Mouse (Mus musculus) gonadal fat pad, adult 2 months (tissue): ENCODE results near the gene Olfr1404. TPM values are rescaled to one million over a fixed set of nuclear protein-coding genes. Genes with fewer than 3 reads are reported as not detected.
"Not testable (repeated sequence)": the region's sequence is repeated elsewhere in the genome, so short reads cannot be mapped to it uniquely, and the experiment has no call there.

ENCODE experiments used
- DNase-seq: peaks from one replicate; pipeline ENCODE4 v3.0.0-alpha.2; 2012; ENCODE audit warnings: low read depth
- polyA plus RNA-seq: library from polyadenylated mRNA; depleted of rRNA; stranded (reverse); fragments of >200 nt; gene quantifications from 2 replicates; pipeline ENCODE4 v1.2.3, GENCODE M21; 2012; rRNA removed

Olfr1404 gene
- not detected in 2 replicates for polyA plus RNA-seq

DNA sequence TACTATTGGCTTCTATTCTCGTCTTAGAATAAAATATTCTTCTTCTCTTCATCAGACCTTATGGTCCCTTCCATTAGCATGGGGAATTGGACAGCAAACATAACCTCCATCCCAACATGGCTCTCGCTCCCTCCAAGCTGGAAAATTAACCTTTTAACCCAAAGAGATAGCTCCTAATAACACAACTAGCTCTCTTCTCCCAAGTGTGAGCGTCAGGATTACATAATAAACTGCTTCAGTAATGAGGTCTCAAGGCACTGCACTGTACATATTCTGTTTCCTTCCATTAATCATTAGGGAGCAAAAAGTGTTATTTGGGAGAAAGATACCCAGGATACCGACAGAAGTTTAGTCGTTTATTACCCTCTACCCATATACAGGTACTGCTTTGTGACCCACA is at the start of gene Olfr1404:
Gene Olfr1404, plus strand, starts transcription at position 301 of the 400 bp plus-strand sequence.
- no peak for DNase-seq

- DNase-seq, result no peak
Observed at GRCm38 (mm10) chr1:173174154-173174842, 37.9 kb upstream of the Olfr1404 start.

DNA sequence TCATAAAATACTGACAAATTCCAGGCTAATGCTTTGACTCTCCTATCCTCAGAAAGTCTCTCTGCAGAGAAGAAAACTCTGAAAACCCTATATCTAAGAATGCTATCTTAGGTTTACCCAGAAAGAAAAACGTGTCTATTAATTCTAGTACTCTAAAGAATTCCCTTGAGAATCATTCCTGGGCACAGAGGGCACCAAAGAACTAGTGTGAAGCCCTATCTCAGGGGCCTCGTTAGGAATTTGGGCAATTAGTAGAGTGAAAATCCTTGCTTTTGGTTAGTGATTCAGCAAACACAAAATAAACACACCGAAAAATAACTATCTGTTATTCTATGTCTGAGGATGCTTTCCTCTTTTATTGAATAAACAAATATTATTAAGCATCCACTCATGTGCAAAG is 21.7 kb upstream of the Olfr1404 start, which contains the start of gene Olfr1406:
Gene Olfr1406, minus strand, starts transcription at position 101 of the 400 bp plus-strand sequence.
- no peak for DNase-seq

- DNase-seq, result no peak
Observed at GRCm38 (mm10) chr1:173192059-173192458, 20.1 kb upstream of the Olfr1404 start.

GRCm38 (mm10) chr1:173196359-173196758 is 15.8 kb upstream of the Olfr1404 start:
- DNase-seq, result no peak

GRCm38 (mm10) chr1:173197508-173197907 is 14.7 kb upstream of the Olfr1404 start, which contains the start of gene Olfr218:
Olfr218 (plus strand) TSS chr1:173197808.
- DNase-seq, result no peak

DNA sequence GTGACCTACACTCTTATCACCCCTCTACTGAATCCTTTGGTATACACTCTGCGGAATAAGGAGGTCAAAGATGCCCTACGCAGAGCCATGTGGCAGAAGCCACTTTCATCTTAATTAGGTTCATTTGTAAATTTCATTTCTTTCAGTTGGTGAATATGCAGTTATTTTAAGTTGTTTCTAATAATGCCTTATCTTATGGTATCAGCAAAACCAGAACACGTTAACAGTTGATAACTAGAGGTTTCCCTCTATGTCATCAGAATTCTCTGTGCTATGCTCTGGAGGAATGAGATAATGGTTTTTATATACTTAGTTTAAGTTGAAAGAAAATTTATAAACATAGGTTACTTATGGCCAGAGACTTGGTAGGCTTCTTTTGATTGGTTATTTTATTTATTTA is 4.3 kb downstream of the Olfr1404 start:
- no peak for DNase-seq

- DNase-seq, result no peak
Observed at GRCm38 (mm10) chr1:173227081-173227480, 14.9 kb downstream of the Olfr1404 start, which contains the start of gene Fcer1a. Fcer1a (minus strand) TSS chr1:173227214.

GRCm38 (mm10) chr1:173237004-173237403 is 24.8 kb downstream of the Olfr1404 start:
- not testable (repeated sequence) for DNase-seq

DNA sequence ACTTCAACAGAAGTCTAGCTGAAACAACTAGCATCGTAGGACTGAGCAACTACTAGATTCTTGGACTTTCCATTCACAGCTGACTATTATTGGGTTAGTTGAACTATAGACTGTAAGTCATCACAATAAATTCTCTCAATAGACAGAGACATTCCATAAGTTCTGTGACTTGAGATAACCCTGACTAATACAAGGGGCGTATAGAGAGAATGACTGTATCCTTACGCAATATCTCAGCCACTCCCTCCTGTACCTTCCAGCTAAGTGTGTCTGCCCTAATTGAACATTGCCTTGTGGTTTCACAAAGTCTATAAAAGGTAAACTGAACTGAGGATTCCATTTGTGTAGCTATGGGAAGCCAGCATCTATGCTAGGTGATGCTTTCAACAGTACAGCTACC is 37.7 kb downstream of the Olfr1404 start:
- no peak for DNase-seq

DNA sequence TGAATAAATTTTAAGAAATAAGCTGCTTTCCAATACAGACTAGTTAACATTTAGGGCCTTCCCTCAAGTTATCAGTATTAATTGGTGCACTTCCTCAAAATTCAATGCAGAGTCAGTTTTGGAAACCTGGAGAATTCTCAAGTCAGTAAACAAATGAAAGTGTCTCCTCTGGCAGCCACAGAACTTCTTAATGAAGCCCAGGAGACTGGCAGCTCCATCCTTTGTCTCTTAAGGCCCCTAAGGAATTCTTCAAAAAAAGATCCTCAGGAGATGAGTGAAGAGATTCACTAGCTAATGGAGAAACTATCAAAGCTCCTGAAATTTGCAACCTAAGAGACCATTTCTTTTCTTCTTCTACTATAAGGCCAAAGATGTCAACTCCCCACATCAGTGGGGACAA is 53.5 kb downstream of the Olfr1404 start, which contains the start of gene Olfr418:
Gene Olfr418, plus strand, starts transcription at position 301 of the 400 bp plus-strand sequence.
- DNase-seq, result no peak

Other genes with a start within 250 kb of the Olfr1404 start
- not detected in 2 replicates for gene Olfr1408, start 75.0 kb upstream of the Olfr1404 start, polyA plus RNA-seq
- not detected in 2 replicates for gene Olfr1406, start 21.8 kb upstream of the Olfr1404 start, polyA plus RNA-seq
- gene Olfr218, start 14.6 kb upstream of the Olfr1404 start, polyA plus RNA-seq, result not detected in 2 replicates
- 0.37 TPM in 1 of 2 replicates, not detected in the other for gene Fcer1a, start 14.8 kb downstream of the Olfr1404 start, polyA plus RNA-seq
- gene Olfr418, start 53.6 kb downstream of the Olfr1404 start, polyA plus RNA-seq, result not detected in 2 replicates
- not detected in 2 replicates for gene Mptx2, start 65.4 kb downstream of the Olfr1404 start, polyA plus RNA-seq
- 9.0 and 12.5 TPM in 2 replicates for gene Ackr1, start 121.4 kb downstream of the Olfr1404 start, polyA plus RNA-seq
- 1.3 and 2.7 TPM in 2 replicates for gene Aim2, start 138.5 kb downstream of the Olfr1404 start, polyA plus RNA-seq
- gene Cadm3, start 155.3 kb downstream of the Olfr1404 start, polyA plus RNA-seq, result 8.5 and 11.4 TPM in 2 replicates